Mouse (Mus musculus) ES-E14 (cell line): ENCODE data around the gene 0610009B22Rik.

Source experiments
- CHD2 ChIP-seq: IDR thresholded peaks from 2 replicates; pipeline ENCODE4 v1.6.1; 2014; ENCODE audit warnings: mild to moderate bottlenecking, low read depth, low read length, inconsistent platforms
- HCFC1 ChIP-seq: IDR thresholded peaks from 2 replicates; pipeline ENCODE4 v1.6.1; 2012; ENCODE audit warnings: low read length, inconsistent platforms, borderline replicate concordance; ENCODE audit not compliant: insufficient read depth
- MAFK ChIP-seq: IDR thresholded peaks from 2 replicates; pipeline ENCODE4 v1.6.1; 2014; ENCODE audit warnings: mild to moderate bottlenecking, low read depth, low read length, inconsistent platforms; ENCODE audit not compliant: insufficient read depth
- ZC3H11A ChIP-seq: IDR thresholded peaks from 2 replicates; pipeline ENCODE4 v1.6.1; 2012; ENCODE audit warnings: low read depth, mild to moderate bottlenecking, inconsistent platforms, low read length, borderline replicate concordance
- ZNF384 ChIP-seq: IDR thresholded peaks from 2 replicates; pipeline ENCODE4 v1.6.1; 2012; ENCODE audit warnings: low read depth, low read length, inconsistent platforms

DNA sequence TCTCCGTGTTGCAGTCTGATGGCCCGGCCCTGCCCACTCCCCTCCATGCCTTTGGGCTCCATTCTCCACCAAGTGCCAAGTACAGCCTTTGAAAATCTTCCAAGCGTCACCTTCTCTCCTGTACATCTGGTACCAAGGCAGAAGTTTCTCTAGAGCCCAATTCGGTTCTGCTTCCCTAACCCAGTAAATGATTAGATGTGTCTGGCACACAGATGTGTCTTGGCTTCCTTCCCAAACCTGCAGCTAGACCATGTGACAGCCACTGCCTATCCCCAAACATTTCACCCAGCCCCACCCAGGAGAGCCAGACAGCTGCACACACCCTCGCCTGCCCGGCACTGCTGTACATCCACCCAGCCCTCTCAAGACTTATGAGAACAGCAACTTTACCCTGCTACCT lies 30.0 kb downstream of the 0610009B22Rik start:
- TF ChIP-seq CHD2 (no peak), ZNF384 (no peak), MAFK (no peak), ZC3H11A (no peak), HCFC1 (no peak)
